Mouse (Mus musculus) heart, embryonic 10.5 days (tissue): ENCODE results near the gene Nav2. TPM values are rescaled to one million over a fixed set of nuclear protein-coding genes. Genes with fewer than 3 reads are reported as not detected.

Source experiments
- DNase-seq: peaks from one replicate; pipeline ENCODE4 v3.0.0-alpha.2; 2017; ENCODE audit warnings: low spot score
- H3K27ac ChIP-seq: fragments of 300-500 bp; sonication (generic); 2 replicates; pipeline ENCODE4 v1.5.1; 2016; ENCODE audit warnings: mild to moderate bottlenecking
- H3K27me3 ChIP-seq: fragments of 300-500 bp; sonication (generic); 2 replicates; pipeline ENCODE4 v1.6.1; 2016; ENCODE audit warnings: mild to moderate bottlenecking; ENCODE audit not compliant: poor library complexity, insufficient read depth, severe bottlenecking
- H3K36me3 ChIP-seq: fragments of 300-500 bp; sonication (generic); 2 replicates; pipeline ENCODE4 v1.6.1; 2016; ENCODE audit warnings: mild to moderate bottlenecking, moderate library complexity
- H3K4me1 ChIP-seq: fragments of 300-500 bp; sonication (generic); 2 replicates; pipeline ENCODE4 v1.6.1; 2016; ENCODE audit warnings: mild to moderate bottlenecking
- H3K4me3 ChIP-seq: fragments of 300-500 bp; sonication (generic); 2 replicates; pipeline ENCODE4 v1.5.1; 2016; ENCODE audit warnings: mild to moderate bottlenecking, moderate library complexity
- H3K9me3 ChIP-seq: fragments of 300-500 bp; sonication (generic); 2 replicates; pipeline ENCODE4 v1.6.1; 2016; ENCODE audit warnings: mild to moderate bottlenecking, moderate library complexity
- WGBS: fragments of 180-500 bp; shearing (Covaris S2); methylation state at CpG from one replicate; pipeline ENCODE4 v1.1.7; 2016; 5-methylcytosine and 5-hydroxymethylcytosine counted together
- polyA plus RNA-seq: library from polyadenylated mRNA; unstranded; fragments of >200 nt; fragmentation: Nextera tagmentation; extraction: Ambion mirVana; gene quantifications from 2 replicates; pipeline ENCODE4 v1.2.1, GENCODE M21; 2016

Gene Nav2
- polyA plus RNA-seq, 1 experiment from 2014 or later, result 23.3 TPM

DNA sequence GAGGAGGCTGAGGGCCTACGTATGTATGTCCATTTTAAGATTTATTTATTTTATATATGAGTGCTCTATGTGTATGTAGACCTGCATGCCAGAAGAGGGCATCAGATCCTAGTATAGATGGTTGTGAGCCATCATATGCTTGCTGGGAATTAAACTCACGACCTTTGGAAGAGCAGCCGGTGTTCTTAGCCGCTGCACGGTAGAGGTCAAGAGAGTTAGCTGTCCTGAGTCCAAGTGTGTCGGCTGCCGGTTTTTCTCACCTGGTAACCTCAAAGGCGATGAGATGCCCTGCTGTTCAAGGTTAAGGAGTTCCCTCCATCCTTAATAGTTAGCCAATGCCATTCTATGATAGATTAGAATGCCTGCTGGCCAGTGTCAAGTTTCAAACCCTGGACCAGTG lies 594.9 kb downstream of the Nav2 start:
- H3K27me3 ChIP-seq, result no peaks in the 10 kb centered on the region
- DNase-seq, result no peak
- H3K4me3 ChIP-seq, result no peak overlapping the region
- peaks cover 73% of the 10 kb centered on the region for H3K4me1 ChIP-seq
- 0 out of 2 replicates have a peak overlapping the region, but pooled peaks have one; percentile 63 for H3K27ac ChIP-seq
- H3K9me3 ChIP-seq, result no peaks in the 10 kb centered on the region
- 57% methylated on average over 8 of the region's 8 CpGs for WGBS
- peaks cover 4% of the 10 kb centered on the region; the same call in 1 of the 2 replicates for H3K36me3 ChIP-seq

DNA sequence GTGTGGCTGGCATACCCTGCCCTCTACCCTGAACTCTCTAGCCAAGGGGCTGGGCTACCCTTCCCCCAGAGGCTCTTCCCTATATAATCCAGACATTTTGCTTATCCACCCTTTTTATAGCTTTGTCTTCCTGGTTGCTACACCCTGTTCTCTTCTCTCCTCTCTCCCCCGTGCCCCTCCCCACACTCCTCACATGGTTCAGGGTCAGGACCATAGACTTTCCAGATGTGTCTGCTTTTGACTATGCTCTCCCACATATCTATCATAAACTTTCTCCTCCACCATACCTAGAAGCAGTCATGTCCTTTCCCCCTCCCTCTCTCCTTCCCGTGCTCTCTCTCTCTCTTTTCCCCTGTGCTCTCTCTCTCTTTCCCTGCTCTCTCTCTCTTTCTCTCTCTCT lies 595.4 kb downstream of the Nav2 start:
- H3K9me3 ChIP-seq, result no peaks in the 10 kb centered on the region
- H3K27me3 ChIP-seq, result no peaks in the 10 kb centered on the region
- no peak for DNase-seq
- 38% methylated on average over 2 of the region's 2 CpGs for WGBS
- H3K4me1 ChIP-seq, result peaks cover 78% of the 10 kb centered on the region
- H3K4me3 ChIP-seq, result no peak overlapping the region
- H3K36me3 ChIP-seq, result peaks cover 4% of the 10 kb centered on the region; the same call in 1 of the 2 replicates
- peak overlapping the region; percentile 73; the same call in 1 of the 2 replicates for H3K27ac ChIP-seq

DNA sequence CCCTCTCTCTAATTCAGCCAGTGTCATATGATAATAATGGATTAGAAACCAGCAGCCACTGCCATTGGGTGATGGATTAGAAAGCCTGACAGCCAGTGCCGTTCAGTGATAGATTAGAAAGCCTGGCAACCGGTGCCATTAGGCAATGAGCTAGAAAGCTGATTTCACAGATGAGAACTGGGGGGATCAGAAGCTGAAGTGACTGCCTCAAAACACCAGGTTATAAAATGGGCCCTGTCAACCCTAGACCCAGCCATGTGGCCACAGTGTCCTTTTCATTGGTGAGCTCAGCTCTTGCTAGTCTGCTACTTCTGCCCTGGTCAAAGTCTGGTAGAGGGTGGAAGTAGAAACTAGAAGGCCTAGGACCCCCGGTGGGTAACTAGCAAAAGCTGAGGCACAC lies 595.8 kb downstream of the Nav2 start:
- peaks cover 4% of the 10 kb centered on the region; the same call in 1 of the 2 replicates for H3K36me3 ChIP-seq
- H3K9me3 ChIP-seq, result no peaks in the 10 kb centered on the region
- no peak overlapping the region for H3K4me3 ChIP-seq
- H3K4me1 ChIP-seq, result peaks cover 81% of the 10 kb centered on the region
- DNase-seq, result no peak
- H3K27ac ChIP-seq, result peak overlapping the region; percentile 73
- no peaks in the 10 kb centered on the region for H3K27me3 ChIP-seq
- whole genome bisulfite sequencing, result 12% methylated on average over 3 of the region's 3 CpGs

DNA sequence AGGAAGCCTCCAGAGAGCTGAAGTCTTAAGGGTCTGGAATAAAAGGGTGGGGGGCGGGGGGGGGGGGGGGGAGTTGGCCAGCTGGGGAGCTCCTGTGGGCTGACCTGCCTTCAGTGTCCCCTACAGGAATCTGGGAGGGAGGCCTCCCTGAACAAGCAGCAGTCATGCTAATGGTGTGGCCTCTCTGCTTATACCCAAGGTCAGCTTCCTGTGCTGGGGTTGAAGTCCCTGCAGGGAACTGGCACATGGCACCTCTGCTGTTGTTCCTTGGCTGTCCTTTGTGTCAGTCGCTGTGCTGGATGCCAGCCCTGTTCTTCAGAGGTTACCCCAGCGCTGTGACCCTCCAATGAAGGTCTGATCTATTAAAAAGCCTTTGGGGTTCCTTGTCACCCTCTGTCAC lies 596.5 kb downstream of the Nav2 start:
- H3K27ac ChIP-seq, result peak overlapping the region; percentile 73
- 41% methylated on average over 3 of the region's 3 CpGs for WGBS
- no peak for DNase-seq
- H3K4me1 ChIP-seq, result peaks cover 86% of the 10 kb centered on the region
- no peaks in the 10 kb centered on the region for H3K27me3 ChIP-seq
- H3K9me3 ChIP-seq, result no peaks in the 10 kb centered on the region
- H3K4me3 ChIP-seq, result no peak overlapping the region
- H3K36me3 ChIP-seq, result peaks cover 4% of the 10 kb centered on the region; the same call in 1 of the 2 replicates

DNA sequence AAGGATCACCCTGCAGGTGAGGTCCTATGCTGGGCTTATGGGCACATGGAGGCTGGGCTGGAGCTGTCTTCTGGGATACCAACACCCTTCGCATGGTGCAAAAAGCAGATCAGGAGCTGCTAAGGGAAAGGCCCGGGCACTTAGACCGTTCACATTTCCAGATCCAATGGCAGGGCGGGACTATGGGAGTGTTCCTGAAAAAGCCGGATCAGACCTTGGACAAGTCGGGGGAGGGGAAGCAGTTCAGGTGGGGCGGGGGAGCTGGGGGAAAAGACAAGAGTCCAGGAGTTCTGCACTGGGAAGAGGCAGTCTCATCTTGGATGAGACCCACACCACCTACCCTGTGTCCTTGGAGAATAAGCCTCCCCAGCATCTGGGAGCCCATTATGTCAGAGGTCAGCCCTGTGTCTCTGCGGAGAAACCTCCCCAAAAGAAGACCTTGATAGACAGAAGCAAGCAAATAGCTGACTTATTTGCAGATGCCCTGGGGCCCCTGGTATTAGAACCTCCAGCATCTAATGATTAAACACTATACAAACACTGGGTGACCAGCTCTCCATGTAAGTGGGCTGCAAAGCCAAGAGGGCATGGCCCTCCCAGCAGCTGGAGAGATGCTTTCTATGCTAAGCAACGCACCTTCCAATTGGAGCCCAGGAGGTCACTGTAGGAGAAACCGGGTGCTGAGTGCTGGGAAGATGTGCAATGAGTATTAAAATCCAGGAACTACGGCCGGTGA lies 597.7 kb downstream of the Nav2 start:
- WGBS, result 70% methylated on average over 12 of the region's 12 CpGs
- H3K27ac ChIP-seq, result peak overlapping the region; percentile 73
- no peaks in the 10 kb centered on the region for H3K36me3 ChIP-seq
- peaks cover 89% of the 10 kb centered on the region for H3K4me1 ChIP-seq
- H3K4me3 ChIP-seq, result no peak overlapping the region
- no peaks in the 10 kb centered on the region for H3K27me3 ChIP-seq
- no peak for DNase-seq
- H3K9me3 ChIP-seq, result no peaks in the 10 kb centered on the region

DNA sequence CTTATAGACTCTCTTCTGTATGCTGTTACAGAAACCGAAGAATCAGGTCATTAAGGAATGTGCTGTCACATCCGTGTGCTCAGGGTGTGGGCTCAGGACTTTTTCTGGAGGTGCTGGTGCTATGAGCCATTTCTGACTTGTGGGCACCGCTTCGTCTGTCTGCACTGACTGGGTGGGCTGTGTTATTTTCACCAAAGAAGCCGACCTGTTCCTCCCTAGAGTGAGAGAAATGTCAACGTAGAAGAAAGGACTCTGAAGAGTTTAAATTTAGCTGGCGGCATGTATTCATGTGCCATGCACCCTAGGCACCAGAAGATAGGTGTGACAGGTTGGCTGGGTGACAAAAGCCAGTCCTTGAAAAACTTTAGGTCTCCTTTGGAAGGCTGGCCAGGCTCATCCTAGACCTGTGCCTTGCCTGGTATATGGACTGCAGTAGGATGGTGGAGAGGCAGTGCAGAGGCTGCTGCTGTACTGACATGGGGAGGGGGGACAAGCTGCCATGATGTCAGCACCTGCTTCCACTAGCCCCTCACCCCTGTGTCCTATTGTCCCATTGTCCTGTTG lies 599.5 kb downstream of the Nav2 start:
- WGBS, result 45% methylated on average over 7 of the region's 7 CpGs
- Histone ChIP-seq H3K9me3 (no peaks in the 10 kb centered on the region), H3K4me3 (no peak overlapping the region), H3K4me1 (peaks cover 76% of the 10 kb centered on the region), H3K27me3 (no peaks in the 10 kb centered on the region), H3K27ac (peak overlapping the region; percentile 75), H3K36me3 (no peaks in the 10 kb centered on the region)
- no peak for DNase-seq

DNA sequence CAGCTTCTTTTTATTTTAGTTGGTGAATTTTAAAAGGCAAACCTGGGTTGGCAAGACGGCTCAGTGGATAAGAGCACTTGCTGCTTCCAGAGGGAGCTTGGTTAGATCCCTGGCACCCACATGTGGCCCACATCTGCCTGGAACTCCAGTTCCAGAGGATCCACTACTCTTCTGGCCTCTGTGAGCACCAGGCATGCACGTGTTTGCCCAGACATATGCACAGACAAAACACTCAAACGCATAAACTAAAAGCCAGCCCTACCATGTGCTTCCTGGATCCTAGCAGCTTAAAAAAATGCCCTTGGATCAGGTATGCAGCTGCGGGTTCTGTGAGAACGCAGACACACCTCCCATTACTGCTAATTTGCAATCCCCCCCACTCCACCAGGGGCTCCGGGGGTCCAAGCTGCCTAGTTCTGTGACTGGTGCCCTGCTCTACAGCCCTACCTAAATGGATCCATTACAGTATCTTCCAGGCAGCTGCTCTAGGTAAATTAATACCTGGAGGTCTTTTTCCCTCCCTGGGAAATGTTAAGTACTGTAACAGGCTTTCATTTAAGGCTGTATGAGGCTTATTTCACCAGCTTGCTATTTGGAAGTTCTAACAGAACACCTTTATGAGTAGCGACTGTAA lies 603.4 kb downstream of the Nav2 start:
- no peaks in the 10 kb centered on the region for H3K9me3 ChIP-seq
- no peaks in the 10 kb centered on the region for H3K27me3 ChIP-seq
- no peak for DNase-seq
- no peaks in the 10 kb centered on the region for H3K36me3 ChIP-seq
- no peak overlapping the region for H3K4me3 ChIP-seq
- peaks cover 44% of the 10 kb centered on the region for H3K4me1 ChIP-seq
- 48% methylated on average over 7 of the region's 7 CpGs for WGBS
- H3K27ac ChIP-seq, result no peak overlapping the region

DNA sequence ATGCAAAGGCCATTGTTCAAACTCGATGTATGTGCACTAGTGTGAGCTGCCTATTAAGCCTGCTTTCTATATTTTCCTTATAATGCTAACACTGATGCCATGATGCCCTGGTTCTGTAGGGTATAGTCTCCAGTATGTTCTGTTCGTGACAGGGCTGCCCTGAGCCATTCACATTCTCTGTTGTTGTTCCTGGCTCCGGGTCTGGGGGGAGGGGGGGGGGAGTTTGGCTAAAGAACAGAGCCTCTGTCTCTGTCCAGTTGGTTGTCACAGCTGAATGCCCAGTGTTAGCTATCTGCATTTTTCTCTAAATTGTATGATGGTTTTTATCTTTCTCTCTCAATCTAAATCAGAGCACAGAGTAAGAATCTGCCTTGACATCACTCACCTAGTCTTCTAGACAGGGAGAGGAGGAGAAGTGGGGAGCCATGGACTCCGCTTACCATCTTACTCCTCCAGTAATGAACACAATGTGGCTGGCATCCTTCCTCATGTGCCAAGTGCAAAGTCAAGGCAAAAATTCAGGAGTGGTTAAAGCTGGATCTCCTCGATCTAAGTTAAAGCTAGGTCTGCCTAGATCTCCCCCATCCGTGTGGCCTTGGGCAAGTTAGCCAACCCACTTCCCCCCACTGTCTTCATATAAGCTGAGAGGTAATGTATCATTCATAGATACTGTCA lies 605.4 kb downstream of the Nav2 start:
- Histone ChIP-seq H3K9me3 (no peaks in the 10 kb centered on the region), H3K27ac (no peak overlapping the region), H3K36me3 (no peaks in the 10 kb centered on the region), H3K4me1 (peaks cover 34% of the 10 kb centered on the region), H3K27me3 (no peaks in the 10 kb centered on the region), H3K4me3 (no peak overlapping the region)
- WGBS, result 78% methylated on average over 6 of the region's 6 CpGs
- DNase-seq, result no peak

DNA sequence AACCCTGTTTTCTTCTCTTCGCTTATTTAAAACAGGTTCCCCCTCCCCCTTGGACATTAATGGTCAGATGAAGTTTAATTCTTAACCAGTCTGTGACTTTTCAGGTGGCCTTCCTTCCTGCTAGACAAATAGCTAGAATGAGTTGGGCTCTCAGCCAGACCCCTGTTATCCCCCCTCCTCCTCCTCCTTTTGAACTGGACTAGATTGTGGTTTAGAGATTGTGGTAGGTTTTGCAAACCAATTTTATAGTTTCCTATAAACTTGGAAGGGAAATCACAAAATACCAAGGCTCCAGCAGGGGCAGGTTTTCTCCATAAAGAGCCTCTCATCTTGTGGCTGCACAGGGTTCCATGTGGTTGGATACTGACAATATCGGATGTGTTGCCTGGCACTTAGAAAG lies 606.5 kb downstream of the Nav2 start:
- 87% methylated on average over 2 of the region's 2 CpGs for WGBS
- Histone ChIP-seq H3K9me3 (no peaks in the 10 kb centered on the region), H3K4me1 (peaks cover 26% of the 10 kb centered on the region), H3K36me3 (no peaks in the 10 kb centered on the region), H3K4me3 (no peak overlapping the region), H3K27me3 (no peaks in the 10 kb centered on the region), H3K27ac (no peak overlapping the region)
- no peak for DNase-seq

DNA sequence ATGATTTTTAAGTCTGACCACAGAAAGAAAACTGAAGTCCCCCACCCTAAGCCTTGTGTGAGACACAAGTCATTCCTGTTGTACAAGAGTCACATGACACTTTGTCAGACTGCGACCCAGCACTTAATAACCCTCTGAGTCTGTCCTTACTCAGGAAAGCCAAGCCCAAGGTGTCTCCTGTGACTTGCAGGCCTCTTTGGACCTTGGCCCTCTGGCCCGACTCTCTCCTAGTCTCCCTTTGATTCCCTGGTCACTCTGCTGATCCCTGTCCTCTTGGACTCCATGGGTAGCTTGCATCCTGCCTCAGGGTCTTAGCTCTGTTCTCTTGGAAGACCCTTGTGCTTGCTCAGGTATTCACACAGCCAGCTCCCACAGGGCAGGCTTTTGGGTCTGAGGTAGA lies 612.0 kb downstream of the Nav2 start:
- Histone ChIP-seq H3K27me3 (no peaks in the 10 kb centered on the region), H3K4me3 (no peak overlapping the region), H3K9me3 (no peaks in the 10 kb centered on the region), H3K4me1 (peaks cover 57% of the 10 kb centered on the region), H3K27ac (peak overlapping the region; percentile 67), H3K36me3 (no peaks in the 10 kb centered on the region)
- DNase-seq, result no peak
- 47% methylated on average over 2 of the region's 2 CpGs for WGBS

DNA sequence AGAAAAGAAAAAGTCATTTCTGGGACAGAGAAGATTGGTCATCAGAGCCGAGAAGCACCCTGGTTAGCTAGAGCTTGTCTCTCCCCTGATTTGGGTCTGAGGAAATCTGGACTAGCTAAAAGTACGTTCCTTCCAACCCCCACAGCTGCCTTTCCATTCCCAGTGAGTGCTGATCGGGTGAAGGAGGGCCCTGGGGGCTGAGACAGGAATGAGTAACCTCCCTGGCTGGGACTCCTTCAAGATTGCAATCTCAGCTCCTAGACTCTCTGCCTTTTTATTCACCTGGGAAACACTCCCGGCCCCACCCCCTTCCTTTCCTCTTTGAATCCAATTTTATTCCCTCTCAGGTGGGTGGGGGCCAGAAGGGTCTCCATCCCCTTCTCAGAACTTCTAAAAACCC lies 612.8 kb downstream of the Nav2 start:
- DNase-seq, result no peak
- peak overlapping the region; percentile 64 for H3K4me3 ChIP-seq
- WGBS, result 9% methylated on average over 4 of the region's 4 CpGs
- no peaks in the 10 kb centered on the region for H3K9me3 ChIP-seq
- peak overlapping the region; percentile 90 for H3K27ac ChIP-seq
- H3K36me3 ChIP-seq, result no peaks in the 10 kb centered on the region
- peaks cover 66% of the 10 kb centered on the region for H3K4me1 ChIP-seq
- H3K27me3 ChIP-seq, result no peaks in the 10 kb centered on the region

DNA sequence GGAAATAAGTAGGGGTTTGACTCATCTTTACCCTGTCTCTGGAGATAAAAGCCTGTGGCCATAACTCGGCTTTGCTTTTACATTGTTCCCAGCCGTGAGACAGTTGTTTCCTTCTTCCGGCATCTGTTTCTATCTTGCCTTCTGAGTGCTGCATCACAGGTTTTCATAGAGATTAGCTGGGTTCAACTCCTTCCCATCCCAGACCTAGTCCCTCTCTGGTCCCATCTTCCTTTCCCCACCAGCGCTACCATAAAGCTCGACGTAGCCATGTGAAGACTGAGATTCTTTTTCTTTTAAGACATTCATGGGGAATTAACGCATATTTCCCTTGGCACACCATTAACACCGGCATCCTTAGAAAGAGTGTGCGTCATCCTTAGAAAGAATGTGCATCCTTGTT lies 613.5 kb downstream of the Nav2 start:
- 1% methylated on average over 9 of the region's 9 CpGs for WGBS
- Histone ChIP-seq H3K9me3 (no peaks in the 10 kb centered on the region), H3K27ac (peak overlapping the region; percentile 90), H3K4me1 (peaks cover 72% of the 10 kb centered on the region), H3K36me3 (no peaks in the 10 kb centered on the region), H3K4me3 (peak overlapping the region; percentile 64), H3K27me3 (no peaks in the 10 kb centered on the region)
- no peak for DNase-seq
